Mouse (Mus musculus) splenic B cell, adult 2 months (primary cell): ENCODE data around the gene Ccno.
A peak's percentile ranks its signal among the peaks of the same experiment; 100 is the strongest.

Experiments used
- DNase-seq: peaks from one replicate; pipeline ENCODE4 v3.0.0-alpha.2; 2011; ENCODE audit warnings: low read depth, low spot score
- H3K27me3 ChIP-seq: 2 replicates; pipeline ENCODE4 v1.6.1; 2012; ENCODE audit warnings: mild to moderate bottlenecking, low read length, moderate library complexity, mixed read lengths; ENCODE audit not compliant: control insufficient read depth, poor library complexity, insufficient read depth, severe bottlenecking
- H3K36me3 ChIP-seq: 2 replicates; pipeline ENCODE4 v1.6.1; 2012; ENCODE audit warnings: mild to moderate bottlenecking, low read length, moderate library complexity, mixed read lengths; ENCODE audit not compliant: control insufficient read depth, poor library complexity, insufficient read depth, severe bottlenecking

The Ccno gene

GRCm38 (mm10) chr13:112987532-112987943 lies at the start of gene Ccno:
TSS of gene Ccno (plus strand) at chr13:112987802.
- DNase-seq, result peak; percentile 91

GRCm38 (mm10) chr13:112938130-112938529 lies 49.5 kb upstream of the Ccno start:
- peaks cover 7% of the 10 kb centered on the region for H3K36me3 ChIP-seq
- DNase-seq, result no peak

More at GRCm38 (mm10) chr13:112987532-112987943, at the start of gene Ccno:
- no peaks in the 10 kb centered on the region; the same call in 1 of the 2 replicates for H3K27me3 ChIP-seq
- no peaks in the 10 kb centered on the region for H3K36me3 ChIP-seq

DNA sequence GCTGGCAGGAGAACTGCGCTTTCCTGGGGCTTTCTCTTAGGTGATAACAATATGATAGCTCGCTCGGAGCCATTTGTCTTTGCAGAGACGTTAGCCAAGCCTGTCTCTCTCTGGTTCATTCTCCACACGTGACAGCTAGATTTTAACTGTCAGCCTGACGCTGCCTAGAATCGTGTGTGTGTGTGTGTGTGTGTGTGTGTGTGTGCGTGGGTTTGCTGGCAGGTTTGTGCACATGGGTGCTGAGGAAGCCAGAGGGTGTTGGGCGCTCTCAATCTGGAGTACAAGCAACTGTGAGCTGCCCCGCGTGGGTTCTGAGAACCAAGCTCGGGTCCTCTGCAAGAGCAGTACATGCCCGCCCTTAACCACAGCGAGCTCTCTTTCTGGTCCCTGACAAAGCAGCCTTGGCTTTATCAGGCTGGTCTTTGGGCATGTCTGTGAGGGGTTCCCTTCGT lies 45.7 kb upstream of the Ccno start:
- peaks cover 13% of the 10 kb centered on the region; the same call in 1 of the 2 replicates for H3K36me3 ChIP-seq
- no peak for DNase-seq
- no peaks in the 10 kb centered on the region for H3K27me3 ChIP-seq

More at GRCm38 (mm10) chr13:112938130-112938529, 49.5 kb upstream of the Ccno start:
- no peaks in the 10 kb centered on the region for H3K27me3 ChIP-seq

GRCm38 (mm10) chr13:112945312-112945711 lies 42.3 kb upstream of the Ccno start:
- Histone ChIP-seq H3K27me3 (no peaks in the 10 kb centered on the region), H3K36me3 (peaks cover 12% of the 10 kb centered on the region)
- DNase-seq, result no peak

- Histone ChIP-seq H3K36me3 (peaks cover 12% of the 10 kb centered on the region), H3K27me3 (no peaks in the 10 kb centered on the region)
- no peak for DNase-seq
Measured at GRCm38 (mm10) chr13:112945900-112946299, 41.7 kb upstream of the Ccno start.

DNA sequence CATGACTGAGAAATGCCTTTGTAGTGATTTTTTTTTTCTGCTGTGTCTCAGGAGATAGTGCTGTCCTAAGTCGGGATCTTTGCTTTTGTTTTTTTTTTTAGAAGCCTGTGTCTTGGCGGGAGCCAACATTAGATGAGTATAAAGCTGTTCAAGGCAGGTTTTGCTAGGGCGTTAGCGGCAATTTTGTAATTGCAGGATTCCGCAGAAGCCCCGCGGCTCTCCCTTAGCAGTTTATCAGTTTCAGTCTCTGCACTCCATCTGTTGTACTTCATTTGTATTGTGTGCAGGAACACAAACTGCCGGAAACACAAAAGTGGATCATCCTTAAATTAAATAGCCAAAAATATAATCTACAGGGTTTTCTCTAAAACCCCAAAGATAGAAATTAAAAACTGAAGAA lies 33.5 kb upstream of the Ccno start:
- no peak for DNase-seq
- Histone ChIP-seq H3K27me3 (no peaks in the 10 kb centered on the region), H3K36me3 (peaks cover 11% of the 10 kb centered on the region; the same call in 1 of the 2 replicates)

- no peaks in the 10 kb centered on the region for H3K27me3 ChIP-seq
- peaks cover 11% of the 10 kb centered on the region for H3K36me3 ChIP-seq
- no peak for DNase-seq
Measured at GRCm38 (mm10) chr13:112963081-112963480, 24.5 kb upstream of the Ccno start.

DNA sequence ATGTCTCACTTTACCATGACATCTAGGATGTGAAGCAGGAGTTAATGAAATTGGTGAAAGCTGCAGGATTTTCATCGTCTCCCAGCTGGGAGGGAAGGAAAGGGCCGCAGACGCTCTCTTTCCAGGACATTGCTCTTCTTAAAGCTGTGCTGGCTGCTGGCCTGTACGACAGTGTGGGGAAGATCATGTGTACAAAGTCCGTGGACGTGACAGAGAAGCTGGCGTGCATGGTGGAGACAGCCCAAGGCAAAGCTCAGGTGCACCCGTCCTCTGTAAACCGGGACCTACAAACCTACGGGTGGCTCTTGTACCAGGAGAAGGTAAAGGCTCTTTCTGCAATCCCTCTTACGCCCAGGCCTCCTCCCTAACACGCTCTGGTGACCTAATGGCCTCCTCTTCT lies 23.2 kb upstream of the Ccno start:
- no peak for DNase-seq
- Histone ChIP-seq H3K27me3 (no peaks in the 10 kb centered on the region), H3K36me3 (peaks cover 11% of the 10 kb centered on the region)

GRCm38 (mm10) chr13:112967267-112967666 lies 20.3 kb upstream of the Ccno start:
- DNase-seq, result no peak
- Histone ChIP-seq H3K36me3 (peaks cover 8% of the 10 kb centered on the region), H3K27me3 (no peaks in the 10 kb centered on the region)

GRCm38 (mm10) chr13:112976720-112977119 lies 10.9 kb upstream of the Ccno start:
- DNase-seq, result no peak
- no peaks in the 10 kb centered on the region; the same call in 1 of the 2 replicates for H3K27me3 ChIP-seq
- no peaks in the 10 kb centered on the region for H3K36me3 ChIP-seq

DNA sequence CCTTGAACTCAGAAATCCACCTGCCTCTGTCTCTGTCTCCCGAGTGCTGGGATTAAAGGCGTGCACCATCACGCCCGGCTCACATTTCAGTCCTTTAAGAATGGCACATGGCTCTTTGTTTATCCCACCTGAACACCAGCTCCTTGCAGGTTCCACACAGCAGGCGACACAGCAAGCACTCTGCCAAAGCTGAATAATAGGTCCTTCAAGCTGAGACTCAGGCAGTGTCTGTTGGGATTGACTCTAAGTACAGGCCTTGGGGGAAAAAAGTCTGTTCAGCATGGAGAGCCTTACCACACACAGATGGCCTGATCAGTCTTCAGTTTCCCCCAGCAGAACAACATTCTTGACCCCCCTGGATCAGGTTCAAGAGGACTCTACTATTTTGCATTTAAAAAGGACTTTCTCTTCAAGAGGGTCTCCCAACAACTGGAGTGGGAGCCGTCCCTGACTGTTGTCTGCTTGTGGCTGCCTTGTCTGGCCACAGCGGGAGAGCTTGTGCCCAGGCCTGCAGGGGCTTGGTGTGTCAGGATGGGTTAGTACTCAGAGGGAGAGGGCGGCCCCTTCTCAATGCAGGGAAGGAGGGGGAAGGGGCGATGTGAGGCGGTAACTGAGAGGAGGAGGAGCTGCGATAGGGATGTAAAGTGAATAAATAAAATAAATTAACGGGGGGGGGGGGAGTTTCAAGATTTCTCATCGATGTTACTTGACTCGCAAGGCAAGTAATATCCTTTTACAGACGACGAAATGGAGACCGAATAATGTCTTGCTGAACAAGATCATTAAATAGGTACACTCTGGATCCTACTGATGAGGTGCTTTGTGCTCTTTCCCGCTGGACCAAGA lies 1.8 kb upstream of the Ccno start:
- no peaks in the 10 kb centered on the region for H3K36me3 ChIP-seq
- DNase-seq, result no peak
- H3K27me3 ChIP-seq, result no peaks in the 10 kb centered on the region; the same call in 1 of the 2 replicates

DNA sequence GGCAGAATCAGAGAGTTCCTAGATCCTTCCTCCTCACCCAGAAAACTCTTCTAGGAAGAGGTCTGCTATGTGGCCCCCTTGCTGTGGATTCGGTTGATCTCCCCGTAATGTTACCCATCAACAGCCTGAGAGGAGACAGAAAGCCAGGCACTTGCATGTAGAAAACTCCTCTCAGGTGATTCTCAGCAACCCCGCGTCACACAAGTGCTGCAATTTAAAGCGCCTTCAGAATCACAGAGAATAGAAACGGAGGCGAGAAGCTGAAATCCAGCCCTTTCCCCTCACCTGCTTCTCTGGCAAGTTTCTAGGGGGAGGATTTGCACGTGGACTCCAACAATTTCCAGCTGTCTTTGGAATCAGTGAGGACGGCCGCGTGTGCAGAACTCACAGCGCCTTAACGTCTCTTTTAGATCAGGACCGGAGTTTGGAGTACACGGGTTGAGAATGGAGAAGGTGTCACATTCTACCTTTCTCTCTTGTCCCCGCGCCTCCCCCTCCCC lies 1.1 kb upstream of the Ccno start:
- Histone ChIP-seq H3K27me3 (no peaks in the 10 kb centered on the region; the same call in 1 of the 2 replicates), H3K36me3 (no peaks in the 10 kb centered on the region)
- DNase-seq, result no peak

- Histone ChIP-seq H3K27me3 (no peaks in the 10 kb centered on the region; the same call in 1 of the 2 replicates), H3K36me3 (no peaks in the 10 kb centered on the region)
- no peak for DNase-seq
Measured at GRCm38 (mm10) chr13:112987991-112988390, 389 bp downstream of the Ccno start.

GRCm38 (mm10) chr13:112988866-112989265 lies 1.3 kb downstream of the Ccno start:
- DNase-seq, result peak; percentile 26
- Histone ChIP-seq H3K36me3 (no peaks in the 10 kb centered on the region), H3K27me3 (no peaks in the 10 kb centered on the region; the same call in 1 of the 2 replicates)

GRCm38 (mm10) chr13:112989541-112989940 lies 1.9 kb downstream of the Ccno start:
- Histone ChIP-seq H3K36me3 (no peaks in the 10 kb centered on the region), H3K27me3 (no peaks in the 10 kb centered on the region; the same call in 1 of the 2 replicates)
- DNase-seq, result no peak
